Mouse (Mus musculus) B cell, adult 2 months (primary cell): ENCODE results near the gene Ttyh2.
A peak's percentile ranks its signal among the peaks of the same experiment; 100 is the strongest.

Experiments
- DNase-seq, 2 experiments: peaks; one replicate each; pipeline ENCODE4 v3.0.0; 2022

Ttyh2 gene

GRCm38 (mm10) chr11:114675341-114675825, at the start of gene Ttyh2:
TSS of gene Ttyh2 (plus strand) at chr11:114675431.
- DNase-seq: peak; percentile 69 to 72

- no peak for DNase-seq
These were observed 49.0 kb upstream of the Ttyh2 start for GRCm38 (mm10) chr11:114626071-114626690.

- DNase-seq: no peak
These were observed 48.2 kb upstream of the Ttyh2 start for GRCm38 (mm10) chr11:114627036-114627435.

- DNase-seq: peak; percentile 11 to 26
These were observed 47.2 kb upstream of the Ttyh2 start for GRCm38 (mm10) chr11:114628032-114628431.

GRCm38 (mm10) chr11:114630044-114630443, 45.2 kb upstream of the Ttyh2 start:
- DNase-seq: peak in 1 of 2 experiments; percentile 10

- DNase-seq: no peak
These were observed 43.0 kb upstream of the Ttyh2 start for GRCm38 (mm10) chr11:114632266-114632665.

GRCm38 (mm10) chr11:114636292-114636691, 38.9 kb upstream of the Ttyh2 start:
- DNase-seq: peak; percentile 76 to 80

GRCm38 (mm10) chr11:114636727-114637505, 38.3 kb upstream of the Ttyh2 start:
- no peak for DNase-seq

- no peak for DNase-seq
These were observed 36.5 kb upstream of the Ttyh2 start for GRCm38 (mm10) chr11:114638647-114639290.

- DNase-seq: no peak
These were observed 35.5 kb upstream of the Ttyh2 start for GRCm38 (mm10) chr11:114639681-114640103.

- no peak for DNase-seq
These were observed 34.6 kb upstream of the Ttyh2 start for GRCm38 (mm10) chr11:114640658-114641057.

GRCm38 (mm10) chr11:114641136-114641535, 34.1 kb upstream of the Ttyh2 start:
- no peak for DNase-seq

GRCm38 (mm10) chr11:114642184-114642583, 33.0 kb upstream of the Ttyh2 start:
- DNase-seq: no peak

- DNase-seq: no peak
These were observed 32.3 kb upstream of the Ttyh2 start for GRCm38 (mm10) chr11:114642926-114643325.

GRCm38 (mm10) chr11:114644122-114644521, 31.1 kb upstream of the Ttyh2 start:
- no peak for DNase-seq

GRCm38 (mm10) chr11:114649510-114649909, 25.7 kb upstream of the Ttyh2 start:
- DNase-seq: no peak

- no peak for DNase-seq
These were observed 22.7 kb upstream of the Ttyh2 start for GRCm38 (mm10) chr11:114652531-114652930.

- no peak for DNase-seq
These were observed 21.6 kb upstream of the Ttyh2 start for GRCm38 (mm10) chr11:114653664-114654063.

GRCm38 (mm10) chr11:114654552-114654951, 20.7 kb upstream of the Ttyh2 start:
- DNase-seq: no peak

GRCm38 (mm10) chr11:114655350-114656008, 19.8 kb upstream of the Ttyh2 start:
- no peak for DNase-seq

GRCm38 (mm10) chr11:114656994-114657644, 18.1 kb upstream of the Ttyh2 start:
- no peak for DNase-seq

- peak; percentile 77 for DNase-seq
These were observed 17.5 kb upstream of the Ttyh2 start for GRCm38 (mm10) chr11:114657737-114658136.

- DNase-seq: no peak
These were observed 13.1 kb upstream of the Ttyh2 start for GRCm38 (mm10) chr11:114662161-114662560.
